Mouse (Mus musculus) kidney, postnatal 10 days (tissue): ENCODE results near the gene Cers6.

Experiments
- DNase-seq: peaks from one replicate; pipeline ENCODE4 v3.0.0; 2021; ENCODE audit warnings: mixed read lengths

Gene Cers6

GRCm38 (mm10) chr2:69077189-69077588 lies 215.9 kb downstream of the Cers6 start:
- peak; percentile 10 for DNase-seq

- DNase-seq = no peak
These were observed 219.5 kb downstream of the Cers6 start for GRCm38 (mm10) chr2:69080760-69081159.

DNA sequence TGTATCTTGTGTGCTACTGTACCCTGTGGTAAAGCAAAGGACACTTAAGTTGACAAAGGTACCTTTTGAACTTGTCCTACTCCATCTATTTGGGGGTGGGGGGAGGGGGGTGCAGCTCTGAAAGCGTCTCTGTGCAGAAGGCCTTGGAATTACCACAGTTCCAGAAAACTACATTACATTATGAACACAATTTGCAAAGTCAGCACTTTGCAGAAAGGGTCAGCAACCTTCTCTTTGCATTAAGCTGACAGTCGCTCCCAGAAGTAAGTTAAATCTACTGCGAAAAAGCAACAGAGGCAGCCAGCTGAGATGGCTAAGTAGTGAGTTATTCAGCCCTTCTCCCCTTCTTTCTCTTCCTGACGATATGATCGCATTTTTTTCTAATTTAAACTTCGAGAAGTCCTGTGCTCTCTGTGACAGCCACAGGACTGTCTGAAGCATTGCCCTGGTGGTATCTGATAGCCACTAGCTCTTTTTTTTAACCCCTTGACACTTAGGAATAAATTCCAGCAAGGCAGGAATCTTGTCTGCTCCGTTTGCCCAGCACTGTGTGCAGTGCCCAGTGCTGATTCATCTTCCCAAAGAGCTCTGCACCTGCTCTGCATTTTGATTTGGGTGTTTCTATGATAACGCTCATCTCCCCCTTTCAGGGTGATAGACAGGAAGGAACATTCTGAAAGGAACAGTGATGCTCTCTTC lies 221.4 kb downstream of the Cers6 start:
- DNase-seq = no peak

GRCm38 (mm10) chr2:69083198-69083509 lies 221.9 kb downstream of the Cers6 start:
- no peak for DNase-seq

DNA sequence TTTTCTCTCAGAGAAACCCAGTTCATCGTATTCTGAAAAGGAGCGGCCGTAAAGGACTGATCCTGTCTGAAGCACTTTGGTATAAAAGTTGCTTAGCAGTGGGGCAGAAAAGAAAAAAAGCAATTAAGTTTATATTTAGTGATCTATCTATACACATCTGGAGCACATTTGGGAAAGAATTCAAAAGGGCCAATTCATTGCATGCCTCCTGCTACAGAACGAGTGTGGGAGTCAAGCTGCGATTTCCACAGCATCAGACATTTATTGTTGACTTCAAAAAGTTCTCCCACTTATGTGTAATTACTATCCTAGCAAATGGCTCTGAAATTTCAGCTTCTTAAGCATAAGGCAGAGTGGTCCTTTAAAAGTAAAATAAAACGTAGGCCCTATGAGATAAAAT lies 223.2 kb downstream of the Cers6 start:
- no peak for DNase-seq

- DNase-seq = no peak
These were observed 225.4 kb downstream of the Cers6 start for GRCm38 (mm10) chr2:69086505-69087260.

GRCm38 (mm10) chr2:69095836-69096235 lies 234.6 kb downstream of the Cers6 start:
- DNase-seq = no peak

- no peak for DNase-seq
These were observed 235.6 kb downstream of the Cers6 start for GRCm38 (mm10) chr2:69096821-69097220.

DNA sequence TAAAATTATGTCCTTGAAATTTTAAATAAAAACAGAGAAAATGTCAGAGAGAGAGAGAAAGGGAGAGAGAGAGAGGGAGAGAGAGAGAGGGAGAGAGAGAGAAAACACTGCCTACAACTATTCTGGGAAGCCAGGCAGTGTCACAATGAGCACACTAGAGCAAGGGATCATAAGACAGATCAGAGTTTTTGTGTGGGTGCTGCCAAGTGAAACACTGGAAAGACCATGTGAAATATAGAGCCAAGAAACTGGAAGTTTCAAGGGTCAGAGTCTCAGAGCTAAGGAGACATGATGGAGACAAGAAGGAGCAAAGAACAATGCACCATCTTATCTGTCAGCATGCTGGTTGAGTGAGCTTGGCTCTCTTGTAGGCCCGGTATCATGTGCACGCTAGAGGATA lies 236.3 kb downstream of the Cers6 start:
- DNase-seq = no peak

- no peak for DNase-seq
These were observed 237.5 kb downstream of the Cers6 start for GRCm38 (mm10) chr2:69098701-69099100.

DNA sequence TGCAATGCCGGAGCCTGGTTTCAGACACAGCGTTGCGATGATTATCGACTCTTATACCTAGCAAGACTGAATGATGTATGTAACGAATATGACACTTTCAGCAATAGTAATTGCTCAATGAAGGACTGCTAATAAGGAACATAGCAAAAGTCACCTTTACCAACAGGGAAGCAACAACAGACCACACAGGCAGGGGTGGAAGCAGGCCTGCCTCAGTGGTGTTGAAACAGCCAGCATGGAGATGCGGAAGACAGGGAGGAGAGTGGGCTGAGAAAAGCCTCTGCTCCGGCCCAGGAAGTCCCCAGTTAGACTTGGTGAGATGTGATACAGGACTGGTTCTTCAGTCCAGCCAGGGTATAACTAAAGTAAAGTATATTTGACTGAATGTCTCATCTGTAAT lies 237.9 kb downstream of the Cers6 start:
- no peak for DNase-seq

GRCm38 (mm10) chr2:69100706-69101105 lies 239.5 kb downstream of the Cers6 start:
- peak; percentile 62 for DNase-seq

DNA sequence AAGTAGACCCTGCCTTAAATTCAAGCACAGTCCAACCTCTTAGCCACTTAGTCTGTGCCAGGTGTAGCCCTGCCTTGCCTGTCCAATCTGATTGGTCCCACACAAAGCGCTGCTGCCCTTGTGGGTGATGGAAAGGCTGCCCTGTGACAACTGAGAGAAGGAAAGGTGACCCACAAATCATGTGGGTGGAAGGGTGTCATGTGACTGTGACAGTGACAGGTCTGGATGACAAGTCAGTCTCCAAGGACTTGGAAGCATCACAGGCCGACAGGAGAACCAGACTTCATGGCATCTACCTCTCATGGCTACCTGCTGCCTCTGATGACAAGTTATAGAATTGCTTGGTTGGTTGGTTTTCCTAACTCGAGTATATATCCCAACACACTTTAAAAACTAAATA lies 242.3 kb downstream of the Cers6 start:
- no peak for DNase-seq

DNA sequence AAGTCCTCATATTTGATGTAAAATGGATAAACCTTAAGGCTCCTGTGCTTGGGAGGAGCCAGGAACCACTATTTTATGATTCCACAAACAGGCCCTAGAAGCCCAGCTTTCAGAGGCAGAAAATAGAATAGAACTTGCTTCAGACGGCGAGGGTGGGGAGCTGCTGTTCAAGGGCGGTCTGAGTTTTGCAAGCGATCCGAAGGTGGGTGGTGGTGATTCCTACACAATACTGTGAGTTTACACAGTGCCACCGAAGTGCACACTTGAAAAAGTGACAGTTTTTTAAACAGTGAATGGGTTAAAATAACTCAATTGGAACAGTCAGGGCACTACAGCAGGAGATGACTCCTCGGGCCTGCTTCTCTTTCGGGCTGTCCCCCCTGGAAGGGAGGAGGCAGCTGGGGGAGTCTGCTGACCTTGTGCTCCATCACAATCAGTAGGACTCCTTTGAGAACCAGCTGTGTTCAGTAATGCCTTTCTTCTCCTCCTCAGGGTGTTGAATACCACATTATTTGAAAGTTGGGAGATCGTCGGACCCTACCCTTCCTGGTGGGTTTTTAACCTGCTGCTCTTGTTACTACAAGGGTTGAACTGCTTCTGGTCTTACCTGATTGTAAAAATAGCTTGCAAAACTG lies 243.4 kb downstream of the Cers6 start:
- no peak for DNase-seq

GRCm38 (mm10) chr2:69109246-69109645 lies 248.0 kb downstream of the Cers6 start:
- DNase-seq = no peak

DNA sequence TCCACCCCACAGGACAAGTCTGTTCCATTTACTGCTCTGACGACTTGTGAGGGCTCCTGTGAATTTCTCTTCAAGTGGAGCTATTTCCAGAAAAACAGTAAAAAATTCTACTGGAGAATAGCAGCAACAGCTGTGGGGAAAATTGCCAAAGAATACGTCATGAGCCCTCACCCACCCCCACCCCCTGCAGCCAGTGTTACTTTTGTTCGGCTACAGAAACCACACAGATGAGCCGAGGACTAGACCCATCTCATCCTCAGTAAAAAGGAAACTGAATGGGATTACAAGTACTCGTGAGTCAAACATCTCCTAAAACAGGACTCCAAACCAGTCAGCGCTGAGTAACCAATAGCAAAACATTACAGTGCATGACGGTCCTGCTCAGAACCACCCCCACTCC lies 248.5 kb downstream of the Cers6 start:
- DNase-seq = peak; percentile 41

- DNase-seq = no peak
These were observed 251.4 kb downstream of the Cers6 start for GRCm38 (mm10) chr2:69112609-69113008.

DNA sequence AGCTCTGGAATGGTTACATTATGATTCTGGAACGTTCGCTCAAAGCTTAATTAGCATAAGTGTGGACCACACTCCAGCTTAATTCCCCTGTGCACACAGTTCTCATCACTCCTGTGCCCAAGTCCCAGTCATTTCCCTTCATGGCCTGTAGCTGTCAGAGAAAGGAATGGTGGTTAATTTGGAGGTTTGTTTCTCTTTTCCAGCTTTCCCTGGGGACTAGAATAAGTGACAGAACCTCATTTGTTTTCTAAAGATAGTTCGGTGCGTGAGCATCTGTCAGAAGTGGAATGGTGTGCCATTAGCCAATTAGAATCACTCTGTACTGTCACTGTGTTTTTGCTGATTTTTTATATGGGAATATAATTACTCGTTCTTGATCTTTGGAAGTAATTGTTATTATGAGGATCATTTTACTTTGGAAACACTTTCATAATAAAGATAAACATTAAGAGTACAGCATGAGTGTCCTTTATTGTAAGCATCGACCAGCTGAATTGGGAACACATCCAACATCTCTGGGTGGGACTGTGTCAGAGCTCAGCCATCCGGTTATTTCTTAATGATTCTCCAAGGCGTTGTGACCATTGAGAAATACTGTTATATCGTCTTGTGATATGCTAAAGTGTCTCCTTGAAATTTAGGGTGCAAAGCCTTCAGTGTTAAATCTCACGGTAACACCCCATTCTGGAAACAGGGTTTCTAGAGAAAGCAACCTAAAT lies 252.7 kb downstream of the Cers6 start:
- no peak for DNase-seq

- DNase-seq = no peak
These were observed 254.7 kb downstream of the Cers6 start for GRCm38 (mm10) chr2:69115921-69116320.

GRCm38 (mm10) chr2:69116767-69117166 lies 255.5 kb downstream of the Cers6 start:
- DNase-seq = no peak

- DNase-seq = no peak
These were observed 257.8 kb downstream of the Cers6 start for GRCm38 (mm10) chr2:69118994-69119393.

GRCm38 (mm10) chr2:69119718-69120117 lies 258.5 kb downstream of the Cers6 start:
- DNase-seq = no peak

DNA sequence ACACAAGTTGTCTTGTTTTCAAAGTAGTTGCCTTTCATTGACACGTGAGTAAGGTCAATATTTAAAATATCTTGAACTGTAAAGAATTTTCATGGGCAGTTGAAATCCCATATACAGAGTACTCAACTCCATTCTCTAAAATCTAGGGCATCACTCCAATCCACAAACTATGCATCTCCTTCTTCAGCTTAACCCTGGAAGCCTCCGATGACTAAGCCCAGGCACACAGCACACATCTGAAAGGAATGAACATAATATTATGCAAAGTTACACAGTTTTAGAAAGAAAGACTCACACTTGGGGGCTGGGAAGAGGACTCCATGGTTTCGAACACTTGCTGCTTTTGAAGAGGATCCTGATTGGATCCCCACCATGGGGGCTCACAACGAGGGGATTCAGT lies 260.4 kb downstream of the Cers6 start:
- no peak for DNase-seq

DNA sequence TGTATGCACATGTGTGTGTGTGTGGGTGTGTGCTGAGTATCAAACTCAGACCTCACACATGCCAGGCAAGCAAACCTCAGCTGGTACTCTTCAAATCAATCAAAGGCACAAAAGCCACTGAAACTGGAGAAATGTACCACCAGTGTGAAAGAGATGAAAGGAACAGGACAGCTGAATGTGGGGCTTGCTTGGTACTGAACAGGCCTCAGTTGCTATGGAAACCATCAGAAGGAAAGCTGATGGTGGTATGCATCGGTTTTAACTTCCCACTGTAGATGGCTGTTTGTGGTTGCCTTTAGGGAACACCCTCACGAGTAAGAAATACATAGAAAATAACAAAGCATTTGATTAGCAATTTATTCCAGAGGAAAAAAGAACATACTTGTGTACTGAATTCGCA lies 264.2 kb downstream of the Cers6 start:
- DNase-seq = no peak
